Mouse (Mus musculus) limb, embryonic 15.5 days (tissue): Measurements from ENCODE around the gene Noct. TPM values are rescaled to one million over a fixed set of nuclear protein-coding genes. Genes with fewer than 3 reads are reported as not detected.

ENCODE experiments used
- ATAC-seq: fragments of 200-750 bp; cut with Nextera tagmentation; 2 replicates; pipeline ENCODE4 v1.8.0; 2017; ENCODE audit warnings: low read depth, moderate TSS enrichment; ENCODE audit not compliant: insufficient number of reproducible peaks, low FRiP score, low TSS enrichment
- H3K27ac ChIP-seq: fragments of 300-500 bp; sonication (generic); 2 replicates; pipeline ENCODE4 v1.5.1; 2015; ENCODE audit warnings: moderate library complexity, mild to moderate bottlenecking, inconsistent platforms
- H3K27me3 ChIP-seq: fragments of 300-500 bp; sonication (generic); 2 replicates; pipeline ENCODE4 v1.6.1; 2015; ENCODE audit warnings: inconsistent platforms
- H3K36me3 ChIP-seq: fragments of 300-500 bp; sonication (generic); 2 replicates; pipeline ENCODE4 v1.6.1; 2015; ENCODE audit warnings: inconsistent platforms
- H3K4me1 ChIP-seq: fragments of 300-500 bp; sonication (generic); 2 replicates; pipeline ENCODE4 v1.6.1; 2015; ENCODE audit warnings: inconsistent platforms
- H3K4me2 ChIP-seq: fragments of 300-500 bp; sonication (generic); 2 replicates; pipeline ENCODE4 v1.6.1; 2015; ENCODE audit warnings: mild to moderate bottlenecking, inconsistent platforms
- H3K4me3 ChIP-seq: fragments of 300-500 bp; sonication (generic); 2 replicates; pipeline ENCODE4 v1.5.1; 2015; ENCODE audit warnings: mild to moderate bottlenecking, inconsistent platforms
- H3K9ac ChIP-seq: fragments of 300-500 bp; sonication (generic); 2 replicates; pipeline ENCODE4 v1.6.1; 2015; ENCODE audit warnings: inconsistent platforms
- H3K9me3 ChIP-seq: fragments of 300-500 bp; sonication (generic); 2 replicates; pipeline ENCODE4 v1.6.1; 2016; ENCODE audit warnings: inconsistent platforms
- WGBS: fragments of 180-500 bp; shearing (Covaris S2); methylation state at CpG from one replicate; pipeline ENCODE4 v1.1.7; 2015; 5-methylcytosine and 5-hydroxymethylcytosine counted together
- polyA plus RNA-seq: library from polyadenylated mRNA; unstranded; fragments of >200 nt; fragmentation: Nextera tagmentation; extraction: Ambion mirVana; gene quantifications from 2 replicates; pipeline ENCODE4 v1.2.1, GENCODE M21; 2015

Noct gene
- polyA plus RNA-seq, 1 experiment from 2014 or later = 8.7 TPM

DNA sequence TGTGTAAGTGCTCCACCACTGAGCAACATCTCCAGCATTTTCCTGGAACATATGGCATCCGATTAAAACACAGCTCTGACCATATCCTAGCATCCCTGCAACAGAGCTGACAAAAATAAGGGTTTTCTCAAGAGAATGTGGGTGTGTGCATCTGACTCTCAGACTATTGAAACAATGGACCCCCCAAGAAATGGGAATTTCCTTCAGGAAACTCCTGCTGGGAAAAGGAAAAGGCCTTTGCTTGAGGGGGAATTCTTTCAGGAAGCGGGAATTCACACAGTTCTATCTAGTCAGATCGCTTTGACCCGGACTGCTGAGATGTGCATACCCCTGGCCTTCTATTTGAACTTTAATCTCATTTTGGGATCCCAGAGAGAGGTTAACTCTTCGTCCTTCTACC is 691 bp upstream of the Noct start:
- Histone ChIP-seq H3K4me1 (peaks cover 15% of the 10 kb centered on the region), H3K4me2 (peak overlapping the region; percentile 84; the same call in 1 of the 2 replicates), H3K4me3 (peak overlapping the region; percentile 87; the same call in 1 of the 2 replicates), H3K9me3 (no peaks in the 10 kb centered on the region), H3K27ac (0 out of 2 replicates have a peak overlapping the region, but pooled peaks have one; percentile 97), H3K27me3 (no peaks in the 10 kb centered on the region), H3K36me3 (no peaks in the 10 kb centered on the region), H3K9ac (no peak overlapping the region)
- WGBS = 18% methylated on average over 5 of the region's 5 CpGs
- ATAC-seq = no peak

DNA sequence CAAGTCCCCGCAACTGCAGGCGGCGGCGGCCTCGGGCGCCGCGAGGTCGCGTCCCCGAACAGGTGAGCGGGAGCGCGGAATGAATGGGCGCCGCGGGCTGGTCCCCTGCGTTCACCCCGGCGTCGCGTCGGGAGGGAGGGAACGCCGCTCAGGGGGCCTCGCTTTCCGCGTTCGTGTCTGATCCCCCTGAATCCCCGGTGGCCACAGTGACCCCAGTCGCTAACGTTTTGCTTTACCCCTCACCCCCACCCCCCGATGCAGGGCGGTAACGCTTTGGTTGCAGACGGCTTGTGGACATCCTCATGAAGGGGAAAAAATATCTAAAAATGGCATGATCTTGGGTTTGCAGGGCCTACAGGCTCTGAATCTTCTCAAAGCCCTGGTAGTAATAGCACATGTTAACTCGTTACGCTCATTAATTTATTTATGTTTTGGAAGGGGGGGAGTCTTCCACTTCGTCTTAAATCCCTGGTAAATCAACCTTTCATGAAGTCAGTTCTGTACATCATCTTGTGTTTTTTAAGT is 1.0 kb downstream of the Noct start:
- H3K4me3 ChIP-seq = peak overlapping the region; percentile 87
- H3K9me3 ChIP-seq = no peaks in the 10 kb centered on the region
- H3K4me1 ChIP-seq = peaks cover 21% of the 10 kb centered on the region
- H3K27ac ChIP-seq = peak overlapping the region; percentile 97
- peak; percentile 9; the same call in 1 of the 2 replicates for ATAC-seq
- no peaks in the 10 kb centered on the region for H3K36me3 ChIP-seq
- WGBS = 1% methylated on average over 33 of the region's 39 CpGs
- H3K9ac ChIP-seq = peak overlapping the region; percentile 79
- H3K4me2 ChIP-seq = peak overlapping the region; percentile 84
- H3K27me3 ChIP-seq = no peaks in the 10 kb centered on the region

GRCm38 (mm10) chr3:51225979-51226378 is 1.7 kb downstream of the Noct start:
- Histone ChIP-seq H3K9me3 (no peaks in the 10 kb centered on the region), H3K36me3 (no peaks in the 10 kb centered on the region), H3K4me1 (peaks cover 22% of the 10 kb centered on the region), H3K9ac (no peak overlapping the region), H3K4me3 (peak overlapping the region; percentile 87), H3K27ac (no peak overlapping the region), H3K4me2 (no peak overlapping the region), H3K27me3 (no peaks in the 10 kb centered on the region)
- no peak for ATAC-seq
- WGBS = 93% methylated on average over 10 of the region's 10 CpGs

DNA sequence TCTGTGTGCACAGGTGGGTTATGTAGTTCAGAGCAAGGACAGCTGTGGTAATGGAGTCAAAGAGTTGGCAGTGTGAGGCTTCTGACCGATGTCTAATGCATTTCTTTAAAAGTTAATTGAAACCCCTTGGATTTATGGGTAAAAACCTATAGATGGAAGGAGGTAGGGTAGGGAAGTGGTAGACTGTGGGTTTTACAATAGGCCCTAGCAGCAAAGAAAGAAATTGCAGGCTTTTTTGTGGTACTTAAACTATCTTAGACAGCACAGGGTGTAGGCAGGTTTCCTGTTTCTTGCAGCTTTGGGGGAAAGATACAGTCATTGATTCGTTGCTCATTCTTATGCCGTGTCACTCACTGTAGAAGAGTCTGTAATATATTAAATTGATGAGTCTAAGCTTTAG is 2.4 kb downstream of the Noct start:
- Histone ChIP-seq H3K4me2 (no peak overlapping the region), H3K27ac (no peak overlapping the region), H3K4me1 (peaks cover 22% of the 10 kb centered on the region), H3K9ac (no peak overlapping the region), H3K27me3 (no peaks in the 10 kb centered on the region), H3K36me3 (no peaks in the 10 kb centered on the region), H3K4me3 (no peak overlapping the region), H3K9me3 (no peaks in the 10 kb centered on the region)
- 68% methylated on average over 3 of the region's 3 CpGs for WGBS
- no peak for ATAC-seq

DNA sequence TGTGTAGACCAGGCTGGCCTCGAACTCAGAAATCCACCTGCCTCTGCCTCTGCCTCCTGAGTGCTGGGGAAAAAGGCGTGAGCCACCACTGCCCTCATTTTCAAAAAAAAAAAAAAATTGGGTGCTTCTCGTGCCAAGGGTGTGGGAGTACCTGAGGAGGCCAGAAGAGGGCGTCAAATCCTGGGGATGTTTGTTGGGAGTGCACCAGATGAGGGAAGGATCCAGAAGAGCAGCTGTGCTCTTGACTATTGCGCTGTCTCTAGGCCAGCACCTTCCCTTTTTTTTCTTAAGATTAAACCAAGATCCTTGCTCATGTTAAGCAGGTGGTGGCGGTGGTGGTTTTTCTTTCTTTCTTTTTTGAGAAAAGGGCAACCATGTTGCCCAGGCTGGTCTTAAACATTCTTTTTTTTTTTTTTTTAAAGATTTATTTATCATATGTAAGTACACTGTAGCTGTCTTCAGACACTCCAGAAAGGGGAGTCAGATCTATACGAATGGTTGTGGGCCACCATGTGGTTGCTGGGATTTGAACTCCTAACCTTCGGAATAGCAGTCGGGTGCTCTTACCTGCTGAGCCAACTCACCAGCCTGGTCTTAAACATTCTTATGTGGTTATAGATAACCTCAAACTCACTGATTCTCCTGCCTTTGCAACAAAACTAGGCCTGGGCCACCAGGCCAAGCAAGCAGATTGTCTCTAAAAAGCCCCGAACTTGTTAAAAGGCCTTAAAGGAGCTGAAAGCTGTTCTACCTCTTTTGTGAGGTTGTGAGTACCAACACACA is 4.0 kb downstream of the Noct start:
- Histone ChIP-seq H3K4me2 (no peak overlapping the region), H3K4me3 (no peak overlapping the region), H3K27ac (no peak overlapping the region), H3K9ac (no peak overlapping the region), H3K36me3 (no peaks in the 10 kb centered on the region), H3K9me3 (no peaks in the 10 kb centered on the region), H3K27me3 (no peaks in the 10 kb centered on the region), H3K4me1 (peaks cover 22% of the 10 kb centered on the region)
- 81% methylated on average over 10 of the region's 10 CpGs for WGBS
- ATAC-seq = no peak

DNA sequence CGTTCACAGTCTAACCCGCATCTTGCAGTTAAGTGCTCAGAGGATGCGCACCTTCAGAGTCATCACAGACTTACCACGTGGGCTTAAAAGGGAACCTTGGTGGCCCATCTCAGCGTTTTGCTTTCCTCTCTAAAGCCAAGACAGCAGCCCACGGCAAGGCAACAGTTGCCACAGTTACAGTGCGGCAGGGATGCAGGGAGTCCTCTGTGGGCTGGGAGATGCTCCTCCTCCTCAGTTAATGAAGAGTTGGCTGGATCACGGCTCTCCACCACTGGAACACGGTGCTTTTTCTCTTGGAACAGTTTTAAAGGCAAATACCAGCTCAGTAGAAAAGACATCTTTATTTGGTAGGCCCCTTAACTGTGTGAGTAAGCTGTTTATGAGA is 4.6 kb downstream of the Noct start:
- ATAC-seq = no peak
- Histone ChIP-seq H3K4me3 (no peak overlapping the region), H3K9me3 (no peaks in the 10 kb centered on the region), H3K27me3 (no peaks in the 10 kb centered on the region), H3K36me3 (no peaks in the 10 kb centered on the region), H3K4me2 (no peak overlapping the region), H3K4me1 (peaks cover 27% of the 10 kb centered on the region), H3K9ac (no peak overlapping the region), H3K27ac (no peak overlapping the region)
- 73% methylated on average over 9 of the region's 9 CpGs for WGBS

- Histone ChIP-seq H3K4me3 (no peak overlapping the region), H3K36me3 (no peaks in the 10 kb centered on the region), H3K9me3 (no peaks in the 10 kb centered on the region), H3K27ac (no peak overlapping the region), H3K4me1 (peaks cover 27% of the 10 kb centered on the region), H3K9ac (no peak overlapping the region), H3K4me2 (no peak overlapping the region), H3K27me3 (no peaks in the 10 kb centered on the region)
- no peak for ATAC-seq
- WGBS = 75% methylated on average over 3 of the region's 3 CpGs
Observed at GRCm38 (mm10) chr3:51229226-51229625, 5.0 kb downstream of the Noct start.

DNA sequence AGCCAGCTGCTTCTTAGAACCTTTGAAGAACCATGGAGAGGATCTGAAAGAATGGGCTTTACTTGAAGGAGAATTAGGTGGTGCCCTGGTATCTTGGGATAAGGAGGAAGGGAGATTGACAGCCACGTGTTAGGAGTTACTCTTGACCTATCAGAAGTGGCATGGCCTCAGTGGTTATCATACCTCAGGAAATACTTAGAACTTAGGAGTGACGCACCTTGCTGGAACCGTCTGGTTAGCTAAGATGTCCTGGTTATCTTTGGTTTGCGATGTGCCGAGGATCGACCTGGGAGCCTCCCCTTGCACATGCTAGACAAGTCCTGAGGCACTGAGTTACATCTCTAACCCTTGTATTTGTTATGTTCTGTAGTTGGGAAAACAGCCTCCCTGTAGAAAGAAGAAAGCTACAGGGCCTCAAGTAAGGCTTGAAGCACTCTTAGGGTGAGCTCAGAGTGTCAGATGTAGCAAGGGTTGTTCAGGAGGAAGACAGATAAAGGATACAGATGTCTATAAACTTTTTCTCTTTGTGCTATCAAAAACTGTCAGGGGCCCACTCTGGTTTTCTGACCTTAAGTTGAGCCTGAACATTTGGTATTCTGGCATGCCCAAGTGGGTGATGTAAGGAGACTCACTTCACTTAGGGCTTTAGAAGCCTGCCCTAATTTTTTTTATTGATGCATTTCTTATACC is 6.0 kb downstream of the Noct start:
- no peaks in the 10 kb centered on the region for H3K27me3 ChIP-seq
- H3K27ac ChIP-seq = no peak overlapping the region
- H3K4me2 ChIP-seq = no peak overlapping the region
- H3K4me1 ChIP-seq = peaks cover 29% of the 10 kb centered on the region
- no peaks in the 10 kb centered on the region for H3K9me3 ChIP-seq
- no peaks in the 10 kb centered on the region for H3K36me3 ChIP-seq
- H3K9ac ChIP-seq = no peak overlapping the region
- ATAC-seq = no peak
- 90% methylated on average over 6 of the region's 6 CpGs for WGBS
- H3K4me3 ChIP-seq = no peak overlapping the region

GRCm38 (mm10) chr3:51230886-51231285 is 6.6 kb downstream of the Noct start:
- H3K27ac ChIP-seq = no peak overlapping the region
- no peak overlapping the region for H3K9ac ChIP-seq
- ATAC-seq = no peak
- no peak overlapping the region for H3K4me3 ChIP-seq
- H3K27me3 ChIP-seq = no peaks in the 10 kb centered on the region
- H3K9me3 ChIP-seq = no peaks in the 10 kb centered on the region
- peaks cover 28% of the 10 kb centered on the region for H3K4me1 ChIP-seq
- no peak overlapping the region for H3K4me2 ChIP-seq
- WGBS = 73% methylated on average over 5 of the region's 5 CpGs
- H3K36me3 ChIP-seq = no peaks in the 10 kb centered on the region

DNA sequence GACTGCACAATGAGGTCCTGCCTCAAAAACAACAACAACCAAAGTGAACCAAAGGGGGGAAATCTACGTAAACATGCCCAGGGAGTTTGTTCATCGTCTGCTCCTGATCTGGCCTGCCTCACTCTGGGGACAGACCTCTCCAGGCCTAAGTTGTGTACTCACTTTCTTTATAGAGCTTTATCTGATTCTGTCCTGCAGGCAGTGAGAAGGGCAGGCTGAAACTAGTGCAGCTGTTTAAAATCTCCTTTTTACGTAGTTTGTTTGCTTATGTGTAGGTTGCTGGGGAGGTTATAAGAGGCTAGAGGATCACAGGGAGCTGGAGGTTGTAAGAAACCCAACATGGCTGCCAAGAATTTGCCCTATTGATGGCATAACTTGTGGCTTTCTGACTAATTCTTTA is 7.3 kb downstream of the Noct start:
- Histone ChIP-seq H3K4me2 (no peak overlapping the region), H3K4me1 (peaks cover 23% of the 10 kb centered on the region), H3K9ac (no peak overlapping the region), H3K27me3 (no peaks in the 10 kb centered on the region), H3K36me3 (no peaks in the 10 kb centered on the region), H3K9me3 (no peaks in the 10 kb centered on the region), H3K27ac (no peak overlapping the region), H3K4me3 (no peak overlapping the region)
- 55% methylated on average over 3 of the region's 3 CpGs for WGBS
- ATAC-seq = no peak

DNA sequence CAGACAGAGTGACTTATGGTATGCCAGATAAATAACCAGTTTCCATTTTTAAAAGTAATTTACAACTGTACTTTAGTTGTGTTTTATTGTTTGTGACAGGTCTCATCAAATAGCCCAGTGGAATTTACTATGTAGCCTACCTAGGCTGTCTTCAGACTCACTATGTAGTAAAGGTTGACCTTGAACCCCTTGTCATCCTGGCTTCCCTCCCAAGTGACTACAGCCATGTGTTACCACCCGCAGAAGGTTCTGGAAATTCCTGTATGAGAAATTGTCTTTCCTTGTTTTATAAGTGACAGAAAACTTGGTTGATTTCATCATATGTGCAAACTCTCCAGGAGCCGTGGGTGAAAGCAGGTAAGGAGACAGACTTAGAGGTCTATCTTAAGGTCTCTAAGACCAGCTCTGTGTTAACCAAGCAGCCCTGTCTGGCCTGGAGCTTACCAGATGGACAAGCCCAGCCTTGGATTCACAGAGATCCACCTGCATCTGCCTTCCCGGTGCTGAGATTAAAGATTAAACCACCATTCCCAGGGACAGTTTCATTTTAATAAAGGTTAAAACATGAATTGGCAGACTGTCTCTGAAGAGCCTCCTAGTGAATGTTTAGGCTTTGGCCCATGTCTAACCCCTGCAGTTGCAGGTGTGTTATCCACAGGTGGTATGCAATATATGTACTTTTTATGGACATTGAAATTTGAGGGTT is 8.1 kb downstream of the Noct start:
- Histone ChIP-seq H3K4me2 (no peak overlapping the region), H3K36me3 (no peaks in the 10 kb centered on the region), H3K9ac (no peak overlapping the region), H3K4me1 (peaks cover 21% of the 10 kb centered on the region), H3K4me3 (no peak overlapping the region), H3K27me3 (no peaks in the 10 kb centered on the region), H3K27ac (no peak overlapping the region), H3K9me3 (no peaks in the 10 kb centered on the region)
- no peak for ATAC-seq
- WGBS = 69% methylated on average over 3 of the region's 3 CpGs

GRCm38 (mm10) chr3:51233474-51233873 is 9.2 kb downstream of the Noct start:
- Histone ChIP-seq H3K9ac (no peak overlapping the region), H3K27ac (no peak overlapping the region), H3K9me3 (no peaks in the 10 kb centered on the region), H3K4me2 (no peak overlapping the region), H3K4me1 (peaks cover 24% of the 10 kb centered on the region), H3K27me3 (no peaks in the 10 kb centered on the region), H3K36me3 (no peaks in the 10 kb centered on the region), H3K4me3 (no peak overlapping the region)
- no peak for ATAC-seq
- WGBS = 41% methylated on average over 5 of the region's 5 CpGs
